Mouse (Mus musculus) C2C12 (cell line): Measurements from ENCODE around the gene Zfhx3. TPM values are rescaled to one million over a fixed set of nuclear protein-coding genes. Genes with fewer than 3 reads are reported as not detected.

Experiments
- H3K27me3 ChIP-seq: one replicate; pipeline ENCODE4 v1.6.1; 2011; ENCODE audit not compliant: control insufficient read depth, insufficient read depth, insufficient read length
- H3K36me3 ChIP-seq: one replicate; pipeline ENCODE4 v1.6.1; 2011; ENCODE audit not compliant: control insufficient read depth, insufficient read depth
- H3K4me3 ChIP-seq: one replicate; pipeline ENCODE4 v1.5.1; 2011; ENCODE audit warnings: mild to moderate bottlenecking, control low read depth; ENCODE audit not compliant: poor library complexity, insufficient read depth, severe bottlenecking
- H3K79me2 ChIP-seq: one replicate; pipeline ENCODE4 v1.6.1; 2011; ENCODE audit not compliant: control insufficient read depth, insufficient read depth
- H3K79me3 ChIP-seq: one replicate; pipeline ENCODE4 v1.6.1; 2011; ENCODE audit warnings: low read depth, control low read depth
- H3ac ChIP-seq: one replicate; pipeline ENCODE3; 2011; ENCODE audit warnings: low read depth; ENCODE audit not compliant: control insufficient read depth, insufficient read length
- CEBPB ChIP-seq: IDR thresholded peaks from one replicate; pipeline ENCODE4 v1.6.1; 2011; ENCODE audit warnings: low read depth, mild to moderate bottlenecking, control low read depth, moderate library complexity
- CTCF ChIP-seq: IDR thresholded peaks from one replicate; pipeline ENCODE4 v1.5.1; 2011; ENCODE audit not compliant: control insufficient read depth, insufficient read depth, insufficient read length
- FOSL1 ChIP-seq: IDR thresholded peaks from one replicate; pipeline ENCODE4 v1.8.0; 2011; ENCODE audit warnings: mild to moderate bottlenecking, low read length; ENCODE audit not compliant: poor library complexity, insufficient read depth, severe bottlenecking
- MAX ChIP-seq: IDR thresholded peaks from one replicate; pipeline ENCODE4 v1.6.1; 2011; ENCODE audit warnings: mild to moderate bottlenecking, control low read depth
- MYOD1 ChIP-seq: IDR thresholded peaks from one replicate; pipeline ENCODE4 v1.6.1; 2011; ENCODE audit warnings: low read depth; ENCODE audit not compliant: control insufficient read depth, insufficient read length
- MYOG ChIP-seq: IDR thresholded peaks from one replicate; pipeline ENCODE4 v1.6.1; 2011; ENCODE audit not compliant: control insufficient read depth, insufficient read length; ENCODE audit errors: extremely low read depth
- USF1 ChIP-seq: IDR thresholded peaks from one replicate; pipeline ENCODE4 v1.6.1; 2011; ENCODE audit warnings: low read depth, mild to moderate bottlenecking, control low read depth, moderate library complexity
- polyA plus RNA-seq: library from polyadenylated mRNA; unstranded; fragments of >200 nt; fragmentation: generic; extraction: Trizol; gene quantifications from one replicate; pipeline ENCODE4 v1.2.1, GENCODE M21; 2012; ENCODE audit warnings: missing spikeins

Zfhx3 gene
- polyA plus RNA-seq, 1 experiment = 4.3 TPM

GRCm38 (mm10) chr8:108759511-108760330 is 817.3 kb downstream of the Zfhx3 start:
- peaks cover 93% of the 10 kb centered on the region for H3K79me2 ChIP-seq
- H3K4me3 ChIP-seq = no peak overlapping the region
- H3K36me3 ChIP-seq = peaks cover 11% of the 10 kb centered on the region
- H3K27me3 ChIP-seq = no peaks in the 10 kb centered on the region
- TF ChIP-seq FOSL1 (no peak), USF1 (no peak), MYOG (no peak), CEBPB (no peak), MYOD1 (no peak), MAX (no peak), CTCF (no peak)
- no peak overlapping the region for H3ac ChIP-seq
- peaks cover 76% of the 10 kb centered on the region for H3K79me3 ChIP-seq

- H3K79me2 ChIP-seq = peaks cover 98% of the 10 kb centered on the region
- TF ChIP-seq CEBPB = no peak
- TF ChIP-seq MYOG = no peak
- TF ChIP-seq CTCF = no peak
- TF ChIP-seq FOSL1 = no peak
- TF ChIP-seq USF1 = no peak
- TF ChIP-seq MYOD1 = no peak
- TF ChIP-seq MAX = no peak
- H3ac ChIP-seq = no peak overlapping the region
- no peaks in the 10 kb centered on the region for H3K27me3 ChIP-seq
- H3K4me3 ChIP-seq = no peak overlapping the region
- peaks cover 83% of the 10 kb centered on the region for H3K79me3 ChIP-seq
- H3K36me3 ChIP-seq = peaks cover 11% of the 10 kb centered on the region
These were observed 818.3 kb downstream of the Zfhx3 start for GRCm38 (mm10) chr8:108760745-108761144.

GRCm38 (mm10) chr8:108762567-108762966 is 820.1 kb downstream of the Zfhx3 start:
- Histone ChIP-seq H3ac (no peak overlapping the region), H3K36me3 (peaks cover 11% of the 10 kb centered on the region), H3K79me3 (peaks cover 86% of the 10 kb centered on the region), H3K79me2 (peaks cover 98% of the 10 kb centered on the region), H3K4me3 (no peak overlapping the region), H3K27me3 (no peaks in the 10 kb centered on the region)
- TF ChIP-seq FOSL1 (no peak), MYOD1 (no peak), CTCF (no peak), MYOG (no peak), USF1 (no peak), CEBPB (no peak), MAX (no peak)

- Histone ChIP-seq H3K36me3 (peaks cover 11% of the 10 kb centered on the region), H3K4me3 (no peak overlapping the region), H3K79me2 (peaks cover 98% of the 10 kb centered on the region), H3K79me3 (peaks cover 86% of the 10 kb centered on the region), H3ac (peak overlapping the region; percentile 61), H3K27me3 (no peaks in the 10 kb centered on the region)
- TF ChIP-seq CEBPB (no peak), MAX (peak; percentile 9), CTCF (no peak), USF1 (no peak), FOSL1 (no peak)
These were observed 822.2 kb downstream of the Zfhx3 start for GRCm38 (mm10) chr8:108764403-108765194.

- Histone ChIP-seq H3K36me3 (no peaks in the 10 kb centered on the region), H3K79me2 (peaks cover 98% of the 10 kb centered on the region), H3K4me3 (no peak overlapping the region), H3K27me3 (no peaks in the 10 kb centered on the region), H3ac (no peak overlapping the region), H3K79me3 (peaks cover 85% of the 10 kb centered on the region)
- TF ChIP-seq CEBPB = no peak
- TF ChIP-seq MYOD1 = no peak
- TF ChIP-seq MAX = no peak
- TF ChIP-seq FOSL1 = no peak
- no peak for TF ChIP-seq MYOG
- no peak for TF ChIP-seq USF1
- no peak for TF ChIP-seq CTCF
These were observed 823.7 kb downstream of the Zfhx3 start for GRCm38 (mm10) chr8:108766102-108766501.
